Mouse (Mus musculus) thymus, adult 2 months (tissue): ENCODE data around the gene Abcc4. TPM values are rescaled to one million over a fixed set of nuclear protein-coding genes. Genes with fewer than 3 reads are reported as not detected.

Experiments used
- DNase-seq: peaks from one replicate; pipeline ENCODE4 v3.0.0; 2021
- H3K27ac ChIP-seq: fragments of 200-500 bp; 2 replicates; pipeline ENCODE4 v1.5.1; 2012; ENCODE audit warnings: low read length, control low read depth; ENCODE audit not compliant: control insufficient read depth, insufficient read depth
- H3K27me3 ChIP-seq: fragments of 200-500 bp; 2 replicates; pipeline ENCODE4 v1.6.1; 2012; ENCODE audit warnings: mild to moderate bottlenecking, low read length, moderate library complexity, mixed read lengths; ENCODE audit not compliant: control insufficient read depth, insufficient read depth
- H3K36me3 ChIP-seq: fragments of 200-500 bp; 2 replicates; pipeline ENCODE4 v1.6.1; 2012; ENCODE audit warnings: mild to moderate bottlenecking, low read length, moderate library complexity; ENCODE audit not compliant: control insufficient read depth, insufficient read depth
- H3K4me1 ChIP-seq: fragments of 200-500 bp; replicated peaks from 2 replicates; pipeline ENCODE4 v1.6.1; 2012; ENCODE audit warnings: low read length; ENCODE audit not compliant: control insufficient read depth, insufficient read depth
- H3K4me3 ChIP-seq: fragments of 200-500 bp; 2 replicates; pipeline ENCODE4 v1.5.1; 2012; ENCODE audit warnings: mild to moderate bottlenecking, low read length, control low read depth, moderate library complexity; ENCODE audit not compliant: control insufficient read depth, insufficient read depth
- CTCF ChIP-seq: fragments of 200-500 bp; IDR thresholded peaks from 2 replicates; pipeline ENCODE4 v1.5.1; 2012; ENCODE audit warnings: mild to moderate bottlenecking, control low read depth, low read length, moderate library complexity, borderline replicate concordance; ENCODE audit not compliant: control insufficient read depth, poor library complexity, insufficient read depth; ENCODE audit errors: extremely low read depth
- POLR2A ChIP-seq: fragments of 200-500 bp; IDR thresholded peaks from 2 replicates; pipeline ENCODE4 v1.6.1; 2012; ENCODE audit warnings: mild to moderate bottlenecking, low read length, control low read depth, moderate library complexity; ENCODE audit not compliant: control insufficient read depth, poor library complexity, insufficient read depth; ENCODE audit errors: extremely low read depth
- WGBS: fragments of 180-500 bp; shearing (Covaris S2); methylation state at CpG from one replicate; pipeline ENCODE4 v1.1.7; 2018; 5-methylcytosine and 5-hydroxymethylcytosine counted together
- polyA plus RNA-seq: library from polyadenylated mRNA; depleted of rRNA; stranded (reverse); fragments of >200 nt; gene quantifications from 2 replicates; pipeline ENCODE4 v1.2.3, GENCODE M21; 2012

The Abcc4 gene
- polyA plus RNA-seq, 1 experiment: 5.5 TPM

GRCm38 (mm10) chr14:118563570-118563969 is 142.4 kb downstream of the Abcc4 start:
- DNase-seq: no peak
- no peak overlapping the region for H3K27ac ChIP-seq
- 97% methylated on average over 8 of the region's 8 CpGs for WGBS
- no peak overlapping the region for H3K4me3 ChIP-seq
- H3K36me3 ChIP-seq: no peaks in the 10 kb centered on the region
- H3K27me3 ChIP-seq: no peaks in the 10 kb centered on the region
- no peak for TF ChIP-seq CTCF
- no peak for TF ChIP-seq POLR2A
- H3K4me1 ChIP-seq: no peaks in the 10 kb centered on the region

- H3K4me3 ChIP-seq: no peak overlapping the region
- no peak for DNase-seq
- 96% methylated on average over 20 of the region's 20 CpGs for WGBS
- H3K4me1 ChIP-seq: peaks cover 11% of the 10 kb centered on the region
- TF ChIP-seq CTCF (no peak), POLR2A (no peak)
- H3K27me3 ChIP-seq: no peaks in the 10 kb centered on the region
- H3K27ac ChIP-seq: no peak overlapping the region
- no peaks in the 10 kb centered on the region for H3K36me3 ChIP-seq
These were observed 153.0 kb downstream of the Abcc4 start for GRCm38 (mm10) chr14:118552901-118553475.

- DNase-seq: no peak
- Histone ChIP-seq H3K27me3 (no peaks in the 10 kb centered on the region), H3K4me1 (peaks cover 11% of the 10 kb centered on the region), H3K36me3 (no peaks in the 10 kb centered on the region), H3K4me3 (no peak overlapping the region), H3K27ac (no peak overlapping the region)
- TF ChIP-seq CTCF (no peak), POLR2A (no peak)
- WGBS: 77% methylated on average over 5 of the region's 5 CpGs
These were observed 153.6 kb downstream of the Abcc4 start for GRCm38 (mm10) chr14:118552390-118552789.

- 44% methylated on average over 24 of the region's 24 CpGs for WGBS
- H3K36me3 ChIP-seq: no peaks in the 10 kb centered on the region
- H3K4me3 ChIP-seq: 0 out of 2 replicates have a peak overlapping the region, but pooled peaks have one; percentile 4
- peaks cover 11% of the 10 kb centered on the region for H3K4me1 ChIP-seq
- peak; percentile 15 for DNase-seq
- H3K27ac ChIP-seq: no peak overlapping the region
- no peak for TF ChIP-seq POLR2A
- TF ChIP-seq CTCF: no peak
- no peaks in the 10 kb centered on the region for H3K27me3 ChIP-seq
These were observed 154.2 kb downstream of the Abcc4 start for GRCm38 (mm10) chr14:118551725-118552285.

GRCm38 (mm10) chr14:118551061-118551724 is 154.8 kb downstream of the Abcc4 start:
- Histone ChIP-seq H3K4me1 (peaks cover 11% of the 10 kb centered on the region), H3K36me3 (no peaks in the 10 kb centered on the region), H3K4me3 (no peak overlapping the region), H3K27ac (no peak overlapping the region), H3K27me3 (no peaks in the 10 kb centered on the region)
- TF ChIP-seq POLR2A (no peak), CTCF (no peak)
- DNase-seq: no peak
- WGBS: 90% methylated on average over 18 of the region's 18 CpGs

- Histone ChIP-seq H3K4me1 (no peaks in the 10 kb centered on the region), H3K4me3 (no peak overlapping the region), H3K36me3 (no peaks in the 10 kb centered on the region), H3K27me3 (no peaks in the 10 kb centered on the region), H3K27ac (no peak overlapping the region)
- TF ChIP-seq CTCF (no peak), POLR2A (no peak)
- no peak for DNase-seq
- 97% methylated on average over 6 of the region's 6 CpGs for WGBS
These were observed 161.5 kb downstream of the Abcc4 start for GRCm38 (mm10) chr14:118544493-118544892.
